Mouse (Mus musculus): ENCODE data around the gene Nup133.

The Nup133 gene

DNA sequence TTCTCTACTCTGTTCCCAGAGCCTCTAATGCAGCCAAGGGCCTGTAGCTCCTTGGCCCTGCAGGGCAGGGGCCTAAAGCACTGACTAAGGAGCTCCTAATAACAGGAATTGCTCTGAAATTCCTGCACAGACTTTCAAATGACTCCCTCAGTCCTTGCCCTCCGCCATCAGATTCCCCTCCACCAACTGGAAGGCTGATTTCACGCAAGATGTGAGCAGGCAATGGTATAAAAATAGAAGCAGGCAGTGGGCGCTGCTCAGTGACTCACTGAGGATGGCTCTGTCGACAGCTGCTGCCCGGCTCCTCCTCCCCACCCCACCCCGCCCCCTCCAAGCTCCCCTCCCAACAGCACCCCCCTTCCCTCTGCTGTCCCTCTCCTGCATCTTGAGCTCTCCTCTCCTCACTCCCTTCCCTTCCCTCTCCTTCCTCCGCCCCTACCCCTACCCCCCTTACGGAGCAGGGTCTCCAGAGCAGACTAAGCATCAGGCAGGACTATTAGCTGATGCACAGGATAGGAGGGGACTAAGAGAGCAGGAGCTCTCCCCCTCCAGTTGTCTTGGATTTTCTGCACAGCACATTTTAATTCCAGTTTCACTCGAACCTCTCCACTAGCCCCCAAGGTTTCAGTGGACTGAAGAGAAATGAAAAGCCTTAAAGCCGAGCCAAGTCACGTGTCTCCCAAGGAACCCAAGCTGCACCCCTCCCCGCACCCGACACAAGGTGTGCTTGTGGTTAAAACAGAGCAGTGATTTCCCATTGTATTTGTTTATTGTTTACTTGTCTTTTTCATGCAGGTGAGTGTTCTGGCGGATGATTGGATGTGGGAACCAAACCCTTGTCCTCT lies 64.1 kb downstream of the Nup133 start:
- peak; percentile 33 for DNase-seq

DNA sequence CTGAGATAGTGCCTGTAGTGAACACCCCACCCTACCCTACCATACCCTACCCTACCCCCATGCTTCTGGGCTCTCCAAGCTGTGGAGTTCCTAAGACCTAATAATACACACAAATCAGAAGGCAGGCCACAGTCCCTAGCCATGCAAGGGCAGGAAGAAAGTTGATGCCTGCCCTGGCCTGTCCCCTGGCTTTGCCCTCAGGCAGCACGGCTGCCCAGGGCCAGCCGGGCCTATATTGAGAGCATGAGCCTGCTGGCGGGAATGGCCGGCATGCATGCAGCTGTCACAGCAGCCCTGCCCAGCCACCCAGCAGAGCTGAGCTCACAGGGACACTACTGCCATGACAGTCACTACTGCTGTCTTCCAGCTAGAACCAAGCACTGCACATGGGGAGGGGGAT lies 66.0 kb downstream of the Nup133 start:
- DNase-seq: no peak

DNA sequence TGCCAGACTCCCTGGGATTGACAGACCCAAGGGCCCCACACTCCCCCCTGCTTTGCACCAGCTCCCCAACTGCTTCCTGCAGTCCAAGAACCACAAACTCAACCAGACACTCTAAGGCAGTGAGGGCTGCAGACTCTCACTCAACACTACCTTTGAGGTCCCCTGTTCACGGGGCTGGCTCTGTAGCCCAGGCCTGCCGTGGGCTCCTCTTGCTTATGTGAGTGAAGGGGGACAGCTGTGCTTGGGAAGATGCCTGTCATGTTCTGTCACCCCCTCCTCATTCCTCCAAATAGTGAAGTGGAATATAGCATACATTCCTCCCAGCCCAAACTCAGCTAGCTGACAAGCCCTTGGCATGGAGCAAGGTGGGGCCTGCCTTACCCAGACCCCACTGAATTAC lies 66.7 kb downstream of the Nup133 start:
- no peak for DNase-seq

DNA sequence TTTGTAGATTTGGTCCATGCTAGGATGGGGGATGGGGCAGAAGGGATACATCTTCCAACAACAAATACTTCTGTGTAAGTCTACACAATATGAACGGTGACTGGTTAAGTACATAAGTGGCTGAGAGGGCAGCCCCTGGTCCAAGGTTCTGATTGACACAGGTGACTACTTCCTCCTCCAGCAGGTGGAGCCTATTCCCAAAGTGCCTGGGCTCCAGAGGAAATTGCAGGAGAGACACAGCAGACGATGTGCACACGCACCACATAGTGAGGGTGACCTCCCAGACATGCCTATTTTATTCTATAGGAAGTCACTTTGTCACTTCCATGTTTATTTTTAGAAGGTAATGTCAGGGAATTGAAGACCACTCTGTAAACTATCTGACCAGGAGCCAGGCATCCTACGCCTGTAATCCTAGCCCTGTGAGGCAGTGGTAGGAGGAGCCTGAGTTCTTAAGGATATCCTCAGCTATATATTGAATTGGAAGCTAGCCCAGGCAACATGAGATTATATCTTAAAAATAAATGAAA lies 68.2 kb downstream of the Nup133 start:
- no peak for DNase-seq

DNA sequence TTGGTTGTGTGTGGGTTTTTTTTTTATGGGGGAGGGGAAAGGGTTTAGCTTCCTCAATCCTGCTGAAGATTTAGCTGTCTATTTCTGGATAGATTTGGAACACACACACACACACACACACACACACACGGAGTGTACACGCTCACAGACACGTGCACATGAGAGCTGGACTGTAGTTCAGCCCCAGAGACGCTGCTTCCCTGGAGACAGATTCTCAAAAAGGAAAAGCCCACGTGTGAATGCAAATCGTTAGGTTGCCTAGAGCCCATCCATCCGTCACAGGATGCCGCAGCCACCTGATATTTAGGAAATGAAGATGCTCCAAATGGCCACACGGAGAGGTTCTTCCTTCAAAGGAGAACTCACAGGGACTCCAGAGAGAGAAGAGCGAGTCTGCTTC lies 68.8 kb downstream of the Nup133 start:
- peak; percentile 61 for DNase-seq

DNA sequence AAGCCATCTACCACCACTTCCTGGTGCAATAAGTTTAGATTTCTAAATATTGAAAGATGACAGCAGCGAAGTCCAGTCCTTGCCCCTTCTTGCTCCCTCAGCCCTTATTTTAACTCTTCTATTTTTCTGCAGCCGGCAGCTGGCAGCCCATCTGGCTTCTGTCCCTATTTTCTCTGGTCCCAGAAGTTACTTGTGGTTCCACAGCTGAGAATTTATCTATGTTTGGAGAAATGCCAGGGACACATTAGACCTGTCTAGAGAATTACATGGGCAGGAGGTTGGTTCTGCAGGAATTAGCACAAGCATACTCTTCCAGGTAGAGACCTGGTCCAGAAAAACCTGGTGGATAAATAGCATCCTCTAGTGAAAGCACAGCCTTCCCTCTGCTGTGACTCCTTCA lies 71.2 kb downstream of the Nup133 start:
- no peak for DNase-seq

DNA sequence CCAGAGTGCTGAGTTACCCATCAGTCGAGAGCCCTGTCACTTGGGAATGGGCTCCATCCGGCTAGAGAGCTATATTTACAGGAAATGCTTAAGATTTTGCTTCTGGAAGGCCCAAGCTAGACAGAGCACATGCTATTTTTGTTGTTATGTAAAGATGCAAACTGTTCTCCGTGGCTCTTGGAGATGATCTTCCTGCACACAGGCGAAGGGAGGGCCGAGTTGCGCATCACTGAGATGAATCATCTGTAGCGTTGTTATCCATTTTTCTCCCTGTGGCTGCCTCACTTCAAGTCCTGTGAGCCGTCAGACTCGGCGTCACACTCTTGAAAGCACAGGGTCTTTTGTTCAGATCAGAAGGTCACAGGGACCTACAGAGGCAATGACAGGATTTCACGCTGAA lies 74.7 kb downstream of the Nup133 start:
- DNase-seq: no peak

DNA sequence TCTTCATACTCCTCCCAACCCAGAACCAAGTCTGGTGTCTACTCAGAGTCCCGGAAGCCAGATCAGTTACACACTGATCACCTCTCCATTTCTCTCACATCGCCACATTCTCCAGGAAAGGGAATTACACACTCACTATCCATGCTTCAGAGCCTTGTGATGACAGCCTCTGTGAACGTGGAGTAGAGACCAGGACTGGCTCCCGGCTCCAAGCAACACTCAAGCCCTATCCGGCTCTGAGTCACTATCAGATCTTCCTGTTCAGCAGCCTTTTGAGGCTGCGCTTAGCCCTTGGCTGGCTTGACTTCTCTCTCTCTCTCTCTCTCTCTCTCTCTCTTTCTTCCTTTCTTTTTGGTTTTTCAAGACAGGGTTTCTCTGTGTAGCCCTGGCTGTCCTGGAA lies 75.7 kb downstream of the Nup133 start:
- DNase-seq: no peak

DNA sequence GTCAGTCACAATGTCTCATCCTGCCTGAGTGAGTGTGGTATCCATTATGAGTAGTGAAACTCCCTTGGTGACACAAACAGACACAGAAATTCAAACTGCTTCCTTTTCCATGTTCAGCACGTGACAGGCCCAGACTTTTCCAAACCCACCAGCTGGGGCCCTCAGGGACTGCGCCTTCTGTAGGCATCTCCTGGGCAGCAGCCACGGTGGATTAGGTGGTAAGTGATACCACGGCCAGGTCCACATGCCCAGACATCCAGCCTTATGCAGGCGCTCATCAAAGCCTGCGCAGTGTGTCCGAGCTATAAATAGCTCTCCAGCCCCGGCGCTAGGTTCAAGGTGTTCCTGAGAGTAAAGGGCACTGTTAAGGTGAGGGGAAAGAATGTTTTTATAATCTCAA lies 77.0 kb downstream of the Nup133 start:
- DNase-seq: no peak

DNA sequence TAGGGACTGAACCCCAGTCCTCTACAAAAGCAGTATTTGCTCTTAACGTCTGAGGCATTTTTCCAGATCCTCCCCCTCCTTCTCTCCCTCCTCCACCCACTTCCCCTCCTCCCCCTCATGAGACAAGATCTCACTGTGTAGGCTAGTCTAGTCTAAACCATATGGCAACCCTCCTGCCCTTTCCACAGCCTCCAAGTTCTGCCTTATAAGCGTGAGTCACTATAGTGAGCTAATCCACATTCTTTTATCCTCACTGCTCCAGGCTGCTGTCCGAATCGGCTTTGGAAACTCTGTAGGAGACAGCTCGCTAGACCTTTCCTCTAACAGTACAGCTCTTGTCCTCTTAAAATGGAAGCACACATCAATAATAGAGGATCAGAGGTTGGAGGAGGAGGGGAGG lies 82.1 kb downstream of the Nup133 start:
- DNase-seq: no peak

DNA sequence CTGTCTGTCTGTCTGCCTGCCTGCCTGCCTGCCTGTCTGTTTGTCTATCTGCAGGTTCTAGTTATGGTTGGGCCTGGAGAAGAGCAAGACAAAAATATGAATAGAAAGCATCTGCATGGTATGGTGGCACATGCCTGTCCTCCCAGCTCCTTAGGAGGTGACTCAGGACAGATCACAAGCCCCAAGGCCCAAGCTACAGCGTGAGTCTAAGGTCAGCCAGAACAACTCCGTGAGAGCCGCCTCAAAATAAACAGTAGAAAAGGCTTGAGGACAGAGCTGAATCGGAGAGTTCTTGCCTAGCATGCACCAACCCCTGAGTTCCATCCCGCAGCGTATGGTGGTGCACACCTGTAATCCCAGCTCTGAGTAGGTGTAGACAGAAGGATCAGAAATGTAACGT lies 83.3 kb downstream of the Nup133 start:
- DNase-seq: no peak

DNA sequence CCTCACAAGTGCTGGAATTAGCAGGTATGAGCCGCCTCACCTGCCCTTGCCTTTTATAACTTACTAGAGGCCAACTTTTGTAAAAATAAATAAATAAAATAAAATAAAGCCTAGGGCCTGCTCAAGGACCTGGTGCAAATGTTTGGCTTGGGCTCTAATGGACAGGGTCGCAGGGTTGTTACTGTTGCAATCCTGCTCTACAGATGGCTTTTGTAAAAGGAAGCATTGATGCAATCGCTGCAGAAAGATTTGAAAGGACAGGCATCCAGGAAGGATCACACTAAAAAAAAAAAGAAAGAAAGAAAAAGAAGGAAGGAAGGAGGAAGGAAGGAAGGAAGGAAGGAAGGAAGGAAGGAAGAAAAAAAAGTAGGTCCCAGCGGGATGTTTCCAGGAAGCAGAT lies 88.7 kb downstream of the Nup133 start:
- no peak for DNase-seq

DNA sequence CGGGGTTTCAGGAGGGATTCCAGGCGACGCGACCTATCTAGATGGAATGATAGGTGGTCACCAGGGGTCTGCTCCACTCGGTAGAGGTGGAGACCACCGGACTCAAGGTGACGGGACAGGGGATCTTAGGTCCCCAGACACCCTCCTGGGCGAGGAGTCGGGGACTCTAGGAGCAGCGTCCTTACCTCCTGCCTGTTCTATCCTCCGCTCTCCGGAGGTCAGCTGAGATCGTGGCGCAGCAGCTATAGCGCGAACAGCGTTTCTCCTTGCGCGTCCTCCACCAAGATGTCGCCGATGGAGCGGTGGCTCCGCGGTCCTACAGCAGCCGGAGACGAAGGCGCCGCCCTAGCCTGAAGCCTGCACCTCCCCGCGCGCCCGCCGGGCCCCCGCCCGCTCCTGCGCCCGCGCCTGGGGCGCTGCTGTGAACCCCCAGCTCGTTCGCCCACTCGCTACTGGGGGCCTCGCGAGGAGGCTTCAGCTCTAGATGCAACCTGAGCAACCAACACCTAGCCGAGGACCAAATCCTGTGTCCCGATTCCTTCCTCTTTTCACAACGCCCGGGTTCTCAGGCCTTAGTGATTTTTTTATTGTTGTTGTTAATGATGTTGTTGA lies 89.3 kb downstream of the Nup133 start, which contains the start of gene Ccsap:
Gene Ccsap (minus strand): TSS at position 562 of the 612 bp plus-strand sequence.
- peak; percentile 64 for DNase-seq

DNA sequence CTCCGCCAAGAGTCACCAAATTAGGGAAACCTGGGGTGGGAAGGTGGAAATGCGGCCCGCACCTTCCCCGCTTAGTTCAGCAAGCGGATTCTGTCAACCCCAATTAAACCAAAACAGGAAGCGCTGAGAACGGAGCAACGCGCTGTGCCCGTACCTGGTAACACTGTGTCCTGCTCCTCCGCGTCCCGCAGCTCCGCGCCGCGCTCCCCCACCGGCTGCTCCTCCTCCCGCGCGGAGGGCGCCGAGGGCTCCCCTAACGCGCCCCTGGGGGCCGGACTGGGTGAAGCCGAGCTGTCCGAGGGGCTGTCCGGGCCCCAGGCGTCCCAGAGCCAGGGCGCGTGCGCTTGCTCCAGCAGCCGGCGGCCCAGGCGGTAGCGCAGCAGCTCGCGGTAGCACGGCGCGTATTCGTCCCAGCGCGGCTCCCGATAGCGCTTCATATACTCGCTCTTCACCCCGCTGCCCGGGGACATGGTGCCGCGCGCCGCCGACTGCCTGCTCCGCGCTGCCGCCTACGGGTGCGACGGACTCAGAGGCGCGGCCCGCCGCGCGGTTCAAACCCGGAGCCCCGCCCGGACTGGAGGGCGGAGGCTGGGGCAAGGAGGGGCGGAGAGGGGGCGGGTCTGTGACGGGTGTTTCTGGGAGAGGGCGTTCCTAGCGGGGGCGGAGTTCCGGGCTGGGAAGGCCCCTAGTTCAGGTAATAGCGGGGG lies 90.0 kb downstream of the Nup133 start:
- peak; percentile 87 for DNase-seq

DNA sequence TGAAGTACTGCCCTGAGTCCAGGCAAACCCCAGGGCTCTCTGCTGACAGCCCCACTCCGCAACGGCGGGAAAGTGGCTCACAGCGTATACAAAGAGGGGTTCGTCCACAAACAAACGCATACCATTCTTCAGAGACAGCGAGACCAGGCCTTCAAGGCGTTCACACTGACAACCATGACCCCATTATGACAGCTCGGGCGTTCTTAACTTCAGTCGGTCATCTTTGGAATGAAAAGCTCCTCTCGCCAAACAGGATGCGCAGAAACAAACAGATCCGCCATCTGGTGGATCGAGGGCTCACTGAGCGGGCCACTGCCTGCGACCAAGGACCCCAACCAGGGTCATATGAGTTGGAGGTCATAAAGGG lies 90.5 kb downstream of the Nup133 start:
- no peak for DNase-seq

DNA sequence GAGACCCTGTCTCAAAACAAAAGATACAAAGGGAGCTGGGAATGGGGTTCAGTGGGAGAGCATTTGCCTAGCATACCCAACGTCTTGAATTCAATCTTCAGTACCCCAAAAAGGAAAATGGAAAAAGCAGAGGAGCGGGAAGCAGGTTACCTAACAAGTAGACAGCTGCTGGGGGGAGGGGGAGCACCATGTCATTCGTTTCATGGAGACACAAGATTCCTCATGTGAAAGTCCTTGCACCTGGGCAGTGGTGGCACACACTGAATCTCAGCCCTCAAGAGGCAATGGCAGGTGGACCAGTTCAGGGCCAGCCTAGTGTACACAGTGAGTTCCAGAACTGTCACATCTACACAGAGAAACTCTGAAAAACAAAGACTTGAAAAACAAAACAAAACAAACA lies 91.7 kb downstream of the Nup133 start:
- no peak for DNase-seq

DNA sequence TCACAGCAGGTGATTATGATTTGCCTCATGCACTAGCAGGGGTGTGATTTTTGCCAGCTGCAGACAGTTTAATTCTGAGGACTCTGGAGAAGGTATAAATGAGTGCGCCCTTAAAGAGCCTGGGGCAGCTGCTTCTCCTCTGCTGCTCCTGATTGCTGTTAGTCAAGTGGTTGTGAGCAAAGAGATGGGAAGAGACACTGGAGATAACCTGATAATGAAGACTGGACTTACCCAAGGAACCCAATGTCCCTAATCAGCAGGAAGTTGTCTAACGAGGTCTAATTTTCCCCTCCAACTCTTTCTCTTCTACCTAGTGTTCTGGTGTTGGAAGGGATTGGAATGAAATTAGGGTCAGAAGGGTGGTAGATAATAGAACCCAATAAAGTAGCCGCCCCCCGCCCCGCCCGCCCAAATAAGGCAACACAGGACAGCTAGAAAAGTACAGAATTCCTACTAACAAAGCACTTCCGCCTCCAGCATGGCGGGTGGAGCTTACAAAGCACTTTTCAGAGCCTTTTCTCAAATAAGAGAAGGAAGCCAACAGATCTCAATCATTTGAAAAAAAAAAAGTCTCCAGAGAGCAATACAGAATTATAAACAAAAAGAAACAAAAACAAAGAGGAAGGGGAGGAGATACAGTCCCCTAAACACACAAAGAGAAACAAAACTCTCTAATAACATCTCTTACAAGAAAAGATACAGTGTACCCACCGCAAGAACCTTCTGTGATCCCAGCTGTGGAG lies 94.2 kb downstream of the Nup133 start:
- no peak for DNase-seq

DNA sequence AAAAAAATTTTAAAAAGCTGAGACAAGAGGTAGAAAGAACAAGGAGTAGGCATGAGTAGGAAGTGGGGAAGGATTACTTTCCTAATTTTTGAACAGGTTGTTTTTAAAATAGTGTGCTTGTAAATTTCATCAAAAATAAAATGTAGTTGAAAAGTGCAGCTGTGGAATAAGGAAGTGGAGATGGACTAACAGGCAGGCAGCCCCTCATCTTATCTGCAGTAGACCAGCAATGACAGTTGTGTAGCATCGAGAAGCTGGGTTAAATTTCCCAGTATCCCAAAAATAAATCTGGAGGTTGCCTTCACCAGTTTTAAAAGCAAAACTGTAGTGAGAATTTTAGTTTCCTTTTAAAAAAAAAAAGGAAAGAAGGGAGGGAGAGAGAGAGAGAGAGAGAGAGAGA lies 94.8 kb downstream of the Nup133 start:
- no peak for DNase-seq

DNA sequence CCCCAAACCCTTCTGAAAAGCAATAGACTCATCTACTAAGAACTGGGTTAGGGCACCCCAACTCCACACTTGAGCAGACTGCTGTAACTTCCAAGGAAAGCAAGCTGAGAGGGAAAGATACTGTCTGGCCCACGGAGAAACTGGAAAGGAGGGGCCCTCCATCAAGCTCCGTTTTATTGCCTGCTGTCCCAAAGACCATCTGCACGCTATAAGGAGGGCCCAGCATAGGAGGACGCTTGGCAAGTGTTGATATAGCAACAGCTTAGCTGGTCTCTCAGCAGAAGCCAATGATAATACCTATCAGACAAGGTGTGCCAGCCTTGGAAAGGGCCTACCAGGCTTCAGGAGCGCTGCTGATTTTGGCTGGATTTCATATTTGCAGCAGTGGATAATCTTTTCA lies 97.5 kb downstream of the Nup133 start:
- DNase-seq: no peak

DNA sequence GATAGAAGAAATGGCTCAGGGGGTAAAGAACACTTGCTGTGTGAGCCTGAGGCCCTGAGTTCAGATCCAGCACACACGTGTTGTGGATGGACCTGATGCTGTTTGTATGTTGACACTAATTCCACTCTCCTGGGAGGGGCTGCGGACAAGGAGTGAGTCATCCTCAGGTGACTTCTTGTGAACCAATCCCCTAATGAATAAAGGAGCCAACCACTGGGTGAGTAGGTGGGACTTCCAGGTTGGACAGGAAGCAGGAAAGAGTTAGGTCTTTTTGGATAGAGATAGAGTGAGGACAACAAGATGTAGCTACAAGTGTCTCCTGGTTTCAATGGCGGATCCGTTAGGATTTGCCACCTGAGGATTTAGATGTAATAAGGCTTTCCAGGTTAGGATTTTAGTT lies 99.7 kb downstream of the Nup133 start:
- DNase-seq: no peak

DNA sequence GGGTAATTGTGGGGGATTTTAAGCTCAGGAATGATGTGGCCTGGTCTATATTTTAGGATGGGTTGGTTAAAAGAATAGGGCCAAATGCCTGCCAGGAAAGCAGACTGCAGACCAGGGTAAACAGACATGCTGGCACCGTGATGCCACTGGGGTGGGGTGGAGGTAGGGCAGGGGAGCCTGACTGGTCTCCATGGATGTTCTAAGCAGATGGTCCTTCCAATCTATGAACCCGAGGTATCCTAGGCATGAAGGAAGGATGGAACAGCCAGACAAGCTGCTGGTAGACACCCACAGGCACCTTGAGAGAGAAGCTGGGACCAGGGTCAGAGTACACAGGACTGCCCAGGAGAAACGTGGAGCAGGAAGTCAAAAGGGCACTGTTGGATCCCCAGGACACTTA lies 101.5 kb downstream of the Nup133 start:
- no peak for DNase-seq
